Mouse (Mus musculus) monocyte, adult 2 months (primary cell): ENCODE data around the gene Kcnj9.

Experiments
- DNase-seq, 2 experiments: peaks; one replicate each; pipeline ENCODE4 v3.0.0; 2022; ENCODE audit warnings: low spot score in 2 of 2, low read depth in 1 of 2

Kcnj9 gene

GRCm38 (mm10) chr1:172329131-172329530 lies at the start of gene Kcnj9:
Gene Kcnj9 (minus strand): TSS chr1:172329318.
- DNase-seq, result no peak

DNA sequence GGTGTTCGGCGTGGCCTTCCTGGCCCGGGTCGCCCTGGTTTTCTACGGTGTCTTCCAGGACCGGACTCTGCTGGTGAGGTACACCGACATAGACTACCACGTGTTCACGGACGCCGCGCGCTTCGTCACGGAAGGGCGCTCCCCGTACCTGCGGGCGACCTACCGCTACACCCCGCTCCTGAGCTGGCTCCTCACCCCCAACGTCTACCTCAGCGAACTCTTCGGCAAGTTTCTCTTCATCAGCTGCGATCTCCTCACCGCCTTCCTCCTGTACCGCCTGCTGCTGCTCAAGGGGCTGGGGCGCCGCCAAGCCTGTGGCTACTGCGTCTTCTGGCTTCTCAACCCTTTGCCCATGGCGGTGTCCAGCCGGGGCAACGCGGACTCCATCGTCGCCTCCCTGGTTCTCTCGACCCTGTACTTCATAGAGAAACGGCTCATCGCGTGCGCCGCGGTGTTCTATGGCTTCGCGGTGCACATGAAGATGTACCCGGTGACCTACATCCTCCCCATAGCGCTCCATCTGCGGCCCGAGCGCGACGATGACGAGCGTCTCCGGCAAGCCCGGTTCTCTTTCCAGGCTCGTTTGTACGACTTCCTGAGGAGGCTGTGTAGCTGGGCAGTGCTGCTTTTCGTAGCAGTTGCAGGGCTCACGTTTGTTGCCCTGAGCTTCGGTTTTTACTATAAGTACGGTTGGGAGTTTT lies 47.8 kb upstream of the Kcnj9 start:
- peak in 1 of 2 experiments; percentile 23 for DNase-seq

- peak; percentile 94 to 96 for DNase-seq
These were observed 47.1 kb upstream of the Kcnj9 start, which contains the start of gene Pigm for GRCm38 (mm10) chr1:172376198-172376667. Gene Pigm (plus strand): TSS chr1:172376546.

DNA sequence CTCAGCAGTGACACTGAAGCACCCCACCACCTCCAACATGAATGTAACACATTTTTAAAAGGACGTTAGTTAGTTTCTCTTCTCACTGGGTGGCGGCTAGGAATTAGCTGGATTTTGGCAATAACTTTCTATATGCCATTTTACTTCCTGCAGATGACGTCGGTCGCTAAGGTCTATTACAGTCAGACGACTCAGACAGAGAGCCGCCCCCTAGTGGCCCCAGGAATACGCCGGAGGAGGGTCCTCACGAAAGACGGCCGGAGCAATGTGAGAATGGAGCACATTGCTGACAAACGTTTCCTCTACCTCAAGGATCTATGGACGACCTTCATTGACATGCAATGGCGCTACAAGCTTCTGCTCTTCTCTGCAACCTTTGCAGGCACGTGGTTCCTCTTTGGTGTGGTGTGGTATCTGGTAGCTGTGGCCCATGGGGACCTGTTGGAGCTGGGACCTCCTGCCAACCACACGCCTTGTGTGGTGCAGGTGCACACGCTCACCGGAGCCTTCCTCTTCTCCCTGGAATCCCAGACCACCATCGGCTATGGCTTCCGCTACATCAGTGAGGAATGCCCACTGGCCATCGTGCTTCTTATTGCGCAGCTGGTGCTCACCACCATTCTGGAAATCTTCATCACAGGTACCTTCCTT lies 39.8 kb upstream of the Kcnj9 start:
- peak in 1 of 2 experiments; percentile 40 for DNase-seq

DNA sequence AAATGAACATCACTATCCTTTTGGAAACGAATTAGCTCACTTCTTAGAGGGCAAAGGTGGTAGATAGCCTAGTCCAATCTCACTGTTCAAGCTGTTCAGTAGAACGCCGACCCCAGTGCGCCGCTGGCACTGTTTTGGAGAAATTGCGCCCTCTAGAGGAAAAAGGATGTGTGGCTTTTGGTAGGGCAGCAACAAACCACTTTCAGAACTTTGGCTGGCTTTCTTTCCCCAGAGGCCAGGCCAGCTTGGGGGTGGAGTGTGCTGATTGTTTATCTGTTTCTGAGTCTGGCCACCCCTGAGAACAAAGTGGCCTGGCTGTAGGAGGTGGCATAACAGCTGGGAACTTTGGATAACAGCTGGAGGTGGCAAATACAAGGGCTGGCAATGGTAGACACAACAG lies 35.6 kb upstream of the Kcnj9 start:
- no peak for DNase-seq

DNA sequence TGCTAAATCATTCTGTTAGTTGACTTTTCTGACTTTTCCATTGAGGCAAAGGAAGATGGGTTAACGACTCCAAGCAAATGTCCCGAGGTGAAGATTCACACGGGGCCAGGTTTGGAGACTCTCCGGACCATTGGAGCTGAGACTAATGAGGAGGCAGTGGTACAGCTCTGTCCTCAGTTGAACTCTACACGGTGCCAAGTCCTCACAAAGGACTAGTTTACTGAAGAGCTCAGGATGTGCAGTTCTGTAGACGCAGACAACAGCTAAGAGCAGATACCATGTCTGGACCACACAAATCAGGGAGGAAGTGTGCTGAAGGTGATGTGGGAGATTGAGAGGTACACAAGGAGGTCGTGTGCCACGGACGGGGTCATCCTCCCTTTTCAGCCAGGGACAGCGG lies 29.2 kb upstream of the Kcnj9 start:
- no peak for DNase-seq

DNA sequence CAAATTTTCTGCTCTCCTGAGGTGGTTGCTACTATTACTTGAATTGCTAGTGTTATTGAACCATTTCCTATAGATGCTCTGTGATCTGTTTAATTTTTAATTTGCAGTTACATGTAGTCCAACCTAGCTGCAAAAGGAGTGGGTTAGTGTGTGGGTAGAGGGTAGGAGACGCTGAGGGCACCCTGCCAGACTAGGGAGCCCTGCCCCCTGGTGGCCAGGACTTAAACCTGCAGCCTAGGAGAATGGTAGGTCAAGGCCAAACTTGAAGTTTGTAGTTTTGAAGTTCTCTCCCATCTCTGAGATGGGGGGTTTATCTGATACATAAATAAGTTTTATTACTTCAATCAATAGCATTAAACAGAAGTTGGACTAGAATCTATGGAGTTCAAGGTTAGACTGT lies 28.4 kb upstream of the Kcnj9 start:
- no peak for DNase-seq

- no peak for DNase-seq
These were observed 26.2 kb upstream of the Kcnj9 start for GRCm38 (mm10) chr1:172355336-172355735.

DNA sequence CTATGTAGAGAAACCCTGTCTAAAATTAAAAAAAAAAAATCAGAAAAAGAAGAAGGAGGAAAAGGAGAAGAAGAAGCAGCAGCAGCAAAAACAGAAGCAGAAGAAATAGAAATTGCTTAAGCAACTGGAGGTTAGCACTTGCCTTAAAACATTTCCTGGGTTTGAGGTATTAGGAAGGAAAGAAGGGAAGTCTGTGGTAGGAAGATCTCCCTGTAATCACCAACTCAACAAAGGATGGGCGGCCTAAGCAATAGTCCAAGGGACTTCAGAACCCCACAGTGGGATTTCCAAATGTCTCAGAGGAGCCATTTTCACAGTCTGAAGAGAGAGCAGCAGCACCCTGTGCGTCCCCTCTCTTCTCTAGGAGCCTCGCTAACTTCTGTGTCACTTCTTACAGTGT lies 23.3 kb upstream of the Kcnj9 start:
- no peak for DNase-seq

DNA sequence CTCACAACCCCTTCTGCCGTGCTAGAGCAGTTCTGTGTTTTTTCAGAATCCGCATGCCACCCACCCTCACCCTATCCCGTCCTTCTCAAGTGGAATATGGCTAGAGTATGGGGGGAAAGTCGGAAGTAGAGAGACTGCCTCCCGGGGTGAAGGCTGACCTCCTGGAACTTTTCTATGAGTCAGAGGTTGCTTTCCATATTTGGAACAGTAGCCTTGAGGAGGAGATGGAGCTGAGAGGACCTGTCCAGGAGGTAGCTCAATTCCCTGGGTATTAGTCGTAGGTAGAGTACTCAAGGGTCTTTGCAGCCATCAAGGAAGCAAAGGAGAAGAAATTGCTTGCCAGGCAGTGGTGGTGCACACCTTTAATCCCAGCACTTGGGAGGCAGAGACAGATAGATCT lies 22.9 kb upstream of the Kcnj9 start:
- DNase-seq, result no peak

- DNase-seq, result no peak
These were observed 21.0 kb upstream of the Kcnj9 start for GRCm38 (mm10) chr1:172349916-172350812.

GRCm38 (mm10) chr1:172349504-172349903 lies 20.4 kb upstream of the Kcnj9 start:
- no peak for DNase-seq

DNA sequence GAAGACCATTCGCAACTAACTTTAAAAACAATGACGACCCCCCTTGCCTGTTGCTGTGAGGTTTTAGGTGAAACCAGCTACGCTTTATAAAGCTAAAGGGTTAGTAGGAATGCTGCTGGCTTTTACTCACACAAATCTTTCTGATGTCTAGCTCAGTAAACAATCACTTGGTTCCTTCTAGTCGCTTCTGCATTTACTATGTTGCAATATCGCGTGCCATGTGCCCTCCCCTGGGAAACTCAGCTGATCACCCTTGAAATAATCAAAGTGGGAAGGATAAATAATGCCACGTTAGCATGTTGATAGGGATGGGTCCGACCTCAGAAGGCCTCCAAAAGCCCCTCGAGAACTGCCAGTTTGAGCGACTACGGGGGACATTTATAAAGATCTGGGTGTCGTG lies 18.3 kb upstream of the Kcnj9 start:
- DNase-seq, result no peak

DNA sequence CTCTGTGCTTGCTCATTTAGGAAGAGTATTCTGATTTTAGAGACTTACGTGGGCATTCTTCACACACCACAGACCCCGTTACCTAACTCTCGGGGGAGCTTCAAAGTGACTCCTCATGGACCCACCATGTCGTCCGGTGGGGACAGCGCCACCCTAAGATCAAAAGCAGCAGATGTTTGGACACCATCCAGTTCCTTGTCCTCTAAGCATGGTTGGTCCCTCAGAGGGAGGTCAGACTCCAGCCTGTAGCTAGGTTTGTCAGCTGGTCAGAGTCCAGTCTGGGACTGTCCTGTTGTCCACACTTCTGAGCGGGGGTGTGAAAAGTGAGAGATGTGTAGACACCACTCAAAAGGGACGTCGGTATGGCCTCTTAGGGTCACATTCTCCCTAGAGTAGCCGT lies 17.6 kb upstream of the Kcnj9 start:
- DNase-seq, result no peak

GRCm38 (mm10) chr1:172344820-172345219 lies 15.7 kb upstream of the Kcnj9 start:
- no peak for DNase-seq

- no peak for DNase-seq
These were observed 14.8 kb upstream of the Kcnj9 start for GRCm38 (mm10) chr1:172343914-172344313.

- no peak for DNase-seq
These were observed 13.6 kb upstream of the Kcnj9 start for GRCm38 (mm10) chr1:172342729-172343128.

GRCm38 (mm10) chr1:172341386-172341785 lies 12.3 kb upstream of the Kcnj9 start:
- DNase-seq, result no peak

- DNase-seq, result peak in 1 of 2 experiments; percentile 31
These were observed 11.7 kb upstream of the Kcnj9 start, which contains the start of gene Kcnj10 for GRCm38 (mm10) chr1:172340729-172341321. Gene Kcnj10 (plus strand): TSS chr1:172341210.

DNA sequence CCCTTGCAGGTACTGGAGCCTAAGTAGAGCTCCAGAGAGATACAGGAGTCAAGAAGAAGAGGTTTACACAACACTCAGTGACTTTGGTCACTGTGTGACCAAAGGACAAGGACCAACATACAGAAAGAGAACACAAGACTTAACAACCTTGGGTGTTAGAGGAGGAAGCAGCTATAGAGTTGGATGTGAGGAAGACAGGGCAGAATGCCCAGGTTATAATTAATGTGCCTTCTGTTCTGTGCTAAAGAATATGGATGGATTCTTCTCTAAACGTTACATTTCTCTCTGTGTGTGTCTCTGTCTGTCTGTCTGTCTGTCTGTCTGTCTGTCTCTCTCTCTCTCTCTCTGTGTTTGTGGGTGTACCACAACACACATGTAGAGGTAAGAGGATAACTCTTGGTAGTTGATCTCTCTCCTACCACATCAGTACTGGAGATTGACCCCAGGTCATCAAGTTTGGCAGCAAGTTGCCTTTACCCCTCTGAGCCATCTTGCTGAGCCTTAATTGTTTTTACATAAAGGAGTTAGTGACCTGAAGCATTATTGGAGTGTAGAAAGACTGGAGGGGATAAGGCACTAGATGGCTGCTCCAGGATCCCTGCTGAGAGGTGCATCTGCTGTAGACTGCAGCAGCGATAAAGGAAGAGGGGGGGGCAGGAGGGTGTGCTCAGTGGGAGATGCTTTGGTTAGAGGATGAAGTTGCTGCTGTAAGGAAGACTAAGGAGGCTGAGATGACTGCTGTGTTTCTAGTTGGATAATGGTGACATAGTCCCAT lies 8.5 kb upstream of the Kcnj9 start:
- DNase-seq, result no peak
